Mouse (Mus musculus) macrophage (primary cell): ENCODE results near the gene Hipk2. TPM values are rescaled to one million over a fixed set of nuclear protein-coding genes. Genes with fewer than 3 reads are reported as not detected.

Source experiments
- H3K27ac ChIP-seq: fragments of 350-480 bp; formaldehyde crosslinking; 2 replicates; pipeline ENCODE4 v1.9.0; 2021
- H3K36me3 ChIP-seq: fragments of 350-480 bp; formaldehyde crosslinking; 2 replicates; pipeline ENCODE4 v1.9.0; 2021; ENCODE audit errors: inconsistent target
- H3K4me3 ChIP-seq: fragments of 350-480 bp; formaldehyde crosslinking; 2 replicates; pipeline ENCODE4 v1.9.0; 2021; ENCODE audit errors: inconsistent target
- H3K79me2 ChIP-seq: fragments of 350-480 bp; formaldehyde crosslinking; 2 replicates; pipeline ENCODE4 v1.9.0; 2021; ENCODE audit errors: inconsistent target
- WGBS: methylation state at CpG from one replicate; pipeline ENCODE4 v1.1.7; 2026; ENCODE audit warnings: inconsistent platforms; ENCODE audit not compliant: missing documents; 5-methylcytosine and 5-hydroxymethylcytosine counted together
- polyA plus RNA-seq: library from polyadenylated mRNA; stranded (reverse); fragments of 250-400 nt; gene quantifications from 3 replicates; pipeline ENCODE4 v1.2.4, GENCODE M21; 2018; ENCODE audit warnings: inconsistent platforms

Gene Hipk2
- polyA plus RNA-seq, 1 experiment from 2014 or later = 41.4 TPM

DNA sequence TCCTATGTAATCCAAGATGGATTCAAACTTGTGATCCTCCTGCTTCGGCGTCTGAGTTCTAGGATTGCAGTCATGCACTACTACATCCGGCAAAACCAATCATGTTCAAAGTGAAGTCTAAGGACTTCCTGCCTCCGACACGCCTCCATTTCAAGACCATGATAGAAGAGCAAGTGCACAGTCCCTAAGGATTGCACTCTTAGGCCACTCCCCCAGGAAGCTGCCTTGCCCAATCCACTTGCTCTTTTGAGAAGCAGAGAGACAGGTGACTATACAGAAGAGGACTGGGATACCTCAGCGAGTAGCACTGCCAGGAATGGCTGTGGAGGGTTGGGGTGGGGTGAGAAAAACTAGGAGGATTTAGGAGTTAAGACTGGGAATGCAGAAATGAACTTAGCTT lies 13.2 kb upstream of the Hipk2 start:
- H3K79me2 ChIP-seq = no peaks in the 10 kb centered on the region
- 93% methylated on average over 6 of the region's 6 CpGs for WGBS
- H3K4me3 ChIP-seq = no peak overlapping the region
- H3K36me3 ChIP-seq = no peaks in the 10 kb centered on the region
- H3K27ac ChIP-seq = 0 out of 2 replicates have a peak overlapping the region, but pooled peaks have one; percentile 4

DNA sequence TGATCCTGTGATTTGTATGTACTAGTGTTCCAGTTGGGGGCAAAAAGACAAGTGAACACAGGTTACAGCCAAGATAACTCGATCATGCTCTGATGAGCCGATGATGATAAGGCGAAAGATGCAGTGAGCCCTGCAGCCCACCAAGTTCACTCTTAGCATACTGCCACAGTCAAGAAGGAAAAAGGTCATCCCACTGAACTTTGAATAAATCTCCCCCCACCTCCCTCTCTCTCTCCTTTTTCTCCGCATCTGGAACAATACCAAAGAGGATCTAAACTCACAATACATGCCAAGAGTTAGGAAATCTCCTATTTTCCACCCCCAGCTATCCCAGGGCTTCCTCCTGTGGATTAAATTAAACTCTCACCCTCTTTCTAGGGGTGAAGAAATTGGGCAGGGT lies 11.5 kb upstream of the Hipk2 start:
- H3K27ac ChIP-seq = no peak overlapping the region
- H3K4me3 ChIP-seq = no peak overlapping the region
- 98% methylated on average over 4 of the region's 4 CpGs for WGBS

GRCm38 (mm10) chr6:38885132-38885531 lies 9.2 kb upstream of the Hipk2 start:
- H3K36me3 ChIP-seq = no peaks in the 10 kb centered on the region
- H3K79me2 ChIP-seq = no peaks in the 10 kb centered on the region
- no peak overlapping the region for H3K27ac ChIP-seq
- H3K4me3 ChIP-seq = no peak overlapping the region
- WGBS = 92% methylated on average over 1 of the region's 1 CpGs

More for the DNA sequence above, 11.5 kb upstream of the Hipk2 start:
- Histone ChIP-seq H3K79me2 (no peaks in the 10 kb centered on the region), H3K36me3 (no peaks in the 10 kb centered on the region)

DNA sequence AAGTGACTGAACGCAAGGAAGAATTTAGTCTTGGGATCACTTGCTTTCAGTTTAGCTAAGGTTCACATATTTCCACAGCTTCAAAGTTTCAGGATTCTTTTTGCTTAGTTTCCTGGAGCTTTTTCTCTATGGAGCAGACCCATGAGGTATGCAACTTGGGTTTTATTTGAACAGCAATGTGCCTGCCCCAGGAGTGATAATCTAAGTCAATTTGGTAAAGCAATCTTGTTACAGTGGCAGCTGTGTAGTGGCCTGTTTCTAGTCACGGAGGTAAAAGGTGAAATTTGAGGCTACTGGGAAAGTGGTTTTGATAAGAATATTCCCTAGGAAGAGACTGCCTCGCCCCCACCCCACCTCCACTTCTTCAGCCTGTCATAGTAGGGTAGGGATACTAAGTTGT lies 8.5 kb upstream of the Hipk2 start:
- WGBS = 98% methylated on average over 3 of the region's 3 CpGs

DNA sequence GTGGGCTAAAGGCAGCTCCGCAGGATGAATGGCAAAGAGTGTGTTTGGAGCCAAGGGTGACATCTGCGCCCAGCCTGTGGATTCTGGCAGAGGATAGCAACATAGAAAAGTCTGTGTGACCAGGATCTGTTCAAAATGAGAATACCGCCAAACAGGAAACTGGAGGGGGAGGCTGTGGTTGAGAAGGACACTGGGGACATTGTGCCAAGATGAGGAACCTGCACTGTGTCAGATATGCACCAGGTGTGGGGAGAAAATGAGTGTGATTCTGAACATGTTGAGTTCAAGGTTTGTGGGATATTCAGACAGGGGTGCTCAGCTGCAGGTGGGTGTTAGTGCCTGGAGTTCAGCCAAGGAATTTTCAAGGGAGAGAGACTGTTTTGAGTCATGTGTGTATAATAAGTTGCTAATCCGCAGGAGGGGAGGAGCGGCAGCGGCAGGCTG lies 6.8 kb upstream of the Hipk2 start:
- Histone ChIP-seq H3K4me3 (no peak overlapping the region), H3K79me2 (no peaks in the 10 kb centered on the region), H3K27ac (no peak overlapping the region), H3K36me3 (no peaks in the 10 kb centered on the region)
- WGBS = 54% methylated on average over 6 of the region's 6 CpGs

More for the DNA sequence above, 8.5 kb upstream of the Hipk2 start:
- Histone ChIP-seq H3K27ac (no peak overlapping the region), H3K79me2 (no peaks in the 10 kb centered on the region), H3K36me3 (no peaks in the 10 kb centered on the region), H3K4me3 (no peak overlapping the region)

DNA sequence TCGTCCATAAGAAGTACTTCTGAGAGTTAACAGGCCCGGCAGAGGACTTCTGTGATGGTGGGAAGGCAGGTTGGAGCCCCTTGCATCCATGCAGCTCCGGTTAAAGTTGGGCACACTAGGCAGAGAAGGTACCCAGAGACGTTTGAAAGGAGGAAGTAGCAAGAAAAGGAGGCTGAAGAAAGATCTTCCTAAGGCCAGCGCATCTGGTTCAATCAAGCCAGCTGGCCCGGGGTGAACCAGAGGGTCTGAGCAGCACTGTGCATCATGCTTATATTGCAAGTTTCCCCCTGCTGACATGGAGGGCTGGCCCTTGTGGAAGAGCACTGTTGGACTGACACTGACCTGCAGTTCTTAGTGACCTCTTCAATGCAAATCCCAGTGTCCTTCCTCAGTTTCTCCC lies 6.0 kb upstream of the Hipk2 start:
- no peak overlapping the region for H3K4me3 ChIP-seq
- no peaks in the 10 kb centered on the region for H3K36me3 ChIP-seq
- H3K79me2 ChIP-seq = no peaks in the 10 kb centered on the region
- WGBS = 34% methylated on average over 6 of the region's 6 CpGs
- H3K27ac ChIP-seq = no peak overlapping the region

DNA sequence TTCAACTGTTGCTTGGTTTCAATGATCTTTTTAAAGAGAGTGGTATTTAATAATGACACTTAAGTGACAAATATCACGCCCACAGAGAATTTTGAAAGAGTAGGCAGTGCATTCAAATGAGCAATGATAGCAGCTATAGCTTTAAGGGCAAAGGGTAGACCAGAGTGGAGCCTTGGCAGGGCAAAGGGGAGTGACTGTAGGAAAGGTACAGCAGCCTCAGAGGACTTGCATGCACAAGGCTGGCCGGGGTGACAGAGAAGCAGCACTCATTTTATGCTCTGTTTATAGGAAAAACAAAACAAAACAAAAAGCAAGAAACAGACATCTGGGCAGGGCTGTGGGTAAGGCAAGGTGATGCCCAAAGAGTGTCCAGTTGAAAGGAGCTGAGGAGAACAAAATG lies 5.5 kb upstream of the Hipk2 start:
- no peak overlapping the region for H3K27ac ChIP-seq
- 89% methylated on average over 2 of the region's 2 CpGs for WGBS
- no peaks in the 10 kb centered on the region for H3K36me3 ChIP-seq
- no peak overlapping the region for H3K4me3 ChIP-seq
- H3K79me2 ChIP-seq = no peaks in the 10 kb centered on the region

DNA sequence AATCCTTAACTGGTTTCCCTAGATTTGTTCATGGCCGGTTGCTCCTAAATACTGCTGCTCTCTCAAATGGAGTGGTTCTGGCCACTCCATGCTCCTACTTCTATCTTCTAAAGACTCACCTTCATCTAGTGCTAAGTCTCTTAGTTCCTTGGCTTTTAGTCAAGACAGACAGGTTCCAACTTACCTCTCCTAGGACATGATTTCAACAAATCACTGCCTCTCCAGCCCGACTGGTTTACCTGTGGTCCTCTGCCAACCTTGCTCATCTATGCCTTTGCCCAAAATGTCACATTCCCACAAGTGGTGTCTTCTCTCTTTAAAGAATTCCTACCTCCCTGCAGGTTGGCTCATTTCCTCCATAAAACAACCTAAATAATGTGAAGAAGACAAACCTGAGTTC lies 1.7 kb upstream of the Hipk2 start:
- 100% methylated on average over 2 of the region's 2 CpGs for WGBS
- Histone ChIP-seq H3K36me3 (no peaks in the 10 kb centered on the region), H3K4me3 (no peak overlapping the region), H3K27ac (no peak overlapping the region), H3K79me2 (peaks cover 28% of the 10 kb centered on the region)

GRCm38 (mm10) chr6:38875258-38876070 lies 501 bp downstream of the Hipk2 start, which contains the start of gene Tbxas1:
Tbxas1 (plus strand) TSS chr6:38875404.
- H3K4me3 ChIP-seq = peak within 1 kb of the TSS; percentile 89
- H3K27ac ChIP-seq = peak within 1 kb of the TSS; percentile 70
- WGBS = 1% methylated on average over 55 of the region's 77 CpGs
- no peaks in the 10 kb centered on the region for H3K36me3 ChIP-seq
- H3K79me2 ChIP-seq = peaks cover 43% of the 10 kb centered on the region

GRCm38 (mm10) chr6:38874565-38875257 lies 1.3 kb downstream of the Hipk2 start:
- H3K79me2 ChIP-seq = peaks cover 51% of the 10 kb centered on the region
- peak overlapping the region; percentile 89 for H3K4me3 ChIP-seq
- H3K27ac ChIP-seq = peak overlapping the region; percentile 70
- H3K36me3 ChIP-seq = no peaks in the 10 kb centered on the region
- WGBS = 3% methylated on average over 23 of the region's 23 CpGs

- Histone ChIP-seq H3K27ac (peak overlapping the region; percentile 70), H3K36me3 (no peaks in the 10 kb centered on the region), H3K79me2 (peaks cover 58% of the 10 kb centered on the region), H3K4me3 (peak overlapping the region; percentile 89)
- WGBS = 3% methylated on average over 8 of the region's 8 CpGs
Measured at GRCm38 (mm10) chr6:38874035-38874434, 1.9 kb downstream of the Hipk2 start.

GRCm38 (mm10) chr6:38873316-38873715 lies 2.6 kb downstream of the Hipk2 start:
- Histone ChIP-seq H3K4me3 (no peak overlapping the region), H3K79me2 (peaks cover 65% of the 10 kb centered on the region), H3K27ac (no peak overlapping the region), H3K36me3 (no peaks in the 10 kb centered on the region)
- 100% methylated on average over 1 of the region's 1 CpGs for WGBS

DNA sequence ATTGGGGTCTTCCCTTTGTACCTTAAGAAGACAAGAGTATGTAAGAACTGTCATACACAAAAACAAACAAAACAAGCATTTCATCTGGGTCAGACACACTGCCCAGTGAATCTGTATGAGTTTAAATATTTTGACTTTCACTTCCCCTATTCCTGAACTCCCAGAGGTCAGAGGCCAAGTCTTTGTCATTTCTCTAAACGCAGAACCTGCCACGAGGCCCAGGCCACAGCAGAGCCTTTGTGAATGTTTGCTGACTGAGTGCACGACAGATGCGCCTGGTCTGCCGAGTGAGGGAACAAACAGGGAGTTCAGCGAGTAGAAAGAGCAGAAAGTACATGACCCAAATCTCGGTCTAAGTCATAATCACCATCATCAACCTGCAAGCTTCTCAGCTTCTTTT lies 4.9 kb downstream of the Hipk2 start:
- Histone ChIP-seq H3K79me2 (peaks cover 88% of the 10 kb centered on the region), H3K36me3 (no peaks in the 10 kb centered on the region), H3K4me3 (no peak overlapping the region), H3K27ac (peak overlapping the region; percentile 74)
- WGBS = 8% methylated on average over 7 of the region's 7 CpGs

DNA sequence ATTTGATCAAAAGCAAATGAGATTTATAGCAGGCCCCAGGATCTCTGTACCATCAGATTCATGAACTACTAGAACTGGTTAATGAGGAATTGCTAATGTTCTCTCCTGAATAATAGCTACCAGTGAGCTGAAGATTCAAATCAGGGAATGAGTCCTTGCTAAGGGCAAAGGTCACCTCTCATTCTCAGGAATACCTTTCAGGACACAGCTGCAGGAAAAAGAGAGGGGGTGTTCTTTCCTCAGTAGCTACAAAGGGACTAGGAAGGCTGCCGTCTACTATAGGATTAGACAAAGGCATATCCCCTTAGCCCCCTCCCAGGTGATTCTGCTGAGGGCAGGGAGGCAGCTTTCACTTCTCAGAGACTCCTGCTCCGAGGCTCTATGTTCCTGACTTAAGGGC lies 5.9 kb downstream of the Hipk2 start:
- 95% methylated on average over 2 of the region's 2 CpGs for WGBS
- Histone ChIP-seq H3K36me3 (no peaks in the 10 kb centered on the region), H3K27ac (peak overlapping the region; percentile 74), H3K4me3 (no peak overlapping the region), H3K79me2 (peaks cover 94% of the 10 kb centered on the region)

- peaks cover 94% of the 10 kb centered on the region for H3K79me2 ChIP-seq
- H3K36me3 ChIP-seq = no peaks in the 10 kb centered on the region
- 91% methylated on average over 1 of the region's 1 CpGs for WGBS
Measured at GRCm38 (mm10) chr6:38868974-38869373, 7.0 kb downstream of the Hipk2 start.

More at GRCm38 (mm10) chr6:38868974-38869373, 7.0 kb downstream of the Hipk2 start:
- Histone ChIP-seq H3K27ac (no peak overlapping the region), H3K4me3 (no peak overlapping the region)
